Mouse (Mus musculus) urinary bladder, postnatal 10 days (tissue): Measurements from ENCODE around the gene Abi3.

Source experiments
- DNase-seq: peaks from one replicate; pipeline ENCODE4 v3.0.0; 2022; ENCODE audit warnings: low spot score

Gene Abi3

DNA sequence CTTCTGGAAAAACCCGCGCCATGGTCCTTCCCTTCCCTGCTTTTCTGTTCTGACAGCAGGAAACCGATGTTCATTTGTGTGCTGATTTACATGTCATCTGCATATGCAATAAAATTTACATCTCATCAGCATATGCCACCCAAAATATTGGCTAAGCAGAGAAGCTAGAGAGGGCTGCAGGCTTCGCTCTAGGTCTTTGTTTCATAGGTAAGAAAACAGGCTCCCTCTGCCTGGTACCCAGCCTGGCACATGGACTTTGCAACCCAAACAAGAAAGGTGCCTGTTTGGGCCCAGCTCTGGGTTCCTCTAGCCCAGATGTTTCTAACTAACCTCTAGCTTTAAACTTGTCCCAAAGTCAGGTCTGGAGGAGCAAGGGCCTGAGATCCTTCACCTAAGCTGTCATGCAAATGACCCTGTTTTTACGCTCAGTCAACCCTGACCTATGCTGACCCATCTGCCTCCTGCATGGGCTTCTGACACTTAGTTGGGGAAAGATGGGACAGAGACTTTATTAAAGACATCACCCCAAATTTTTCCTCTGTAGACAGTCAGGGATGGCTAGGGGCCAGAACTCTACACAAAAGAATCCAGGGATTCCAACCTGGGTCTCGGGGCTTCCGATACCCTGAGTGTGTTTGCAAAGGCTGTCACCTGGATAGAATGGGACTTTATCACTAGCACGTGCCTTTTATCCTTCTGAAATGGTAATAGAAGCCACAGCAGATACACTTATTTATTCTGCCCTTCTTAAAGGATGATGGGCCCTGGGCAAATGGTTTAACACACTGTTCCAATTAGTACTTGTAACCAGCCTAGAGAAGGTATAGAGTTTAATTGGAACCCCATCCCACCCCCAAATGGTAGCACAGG, 3.0 kb downstream of the Abi3 start:
- DNase-seq = no peak

DNA sequence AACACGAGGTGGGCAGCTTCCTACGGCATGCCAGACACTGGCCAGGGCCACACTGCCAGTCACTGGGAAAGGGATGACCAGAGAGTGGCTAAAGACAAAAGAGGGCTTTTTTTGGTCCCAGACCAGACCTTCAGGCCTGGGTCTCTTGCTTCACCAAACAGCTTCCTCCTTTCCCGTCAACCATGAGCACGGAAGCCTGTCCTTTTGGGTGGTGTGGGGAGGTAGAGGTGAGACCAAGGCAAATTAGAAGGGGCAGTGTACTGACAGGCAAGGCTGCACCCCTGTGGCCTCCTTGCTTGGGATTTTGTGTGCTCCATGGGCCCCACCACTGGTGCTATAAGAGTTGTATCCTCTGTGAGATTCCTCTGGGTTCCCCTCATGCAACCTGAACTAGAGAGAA, 3.7 kb downstream of the Abi3 start:
- no peak for DNase-seq

DNA sequence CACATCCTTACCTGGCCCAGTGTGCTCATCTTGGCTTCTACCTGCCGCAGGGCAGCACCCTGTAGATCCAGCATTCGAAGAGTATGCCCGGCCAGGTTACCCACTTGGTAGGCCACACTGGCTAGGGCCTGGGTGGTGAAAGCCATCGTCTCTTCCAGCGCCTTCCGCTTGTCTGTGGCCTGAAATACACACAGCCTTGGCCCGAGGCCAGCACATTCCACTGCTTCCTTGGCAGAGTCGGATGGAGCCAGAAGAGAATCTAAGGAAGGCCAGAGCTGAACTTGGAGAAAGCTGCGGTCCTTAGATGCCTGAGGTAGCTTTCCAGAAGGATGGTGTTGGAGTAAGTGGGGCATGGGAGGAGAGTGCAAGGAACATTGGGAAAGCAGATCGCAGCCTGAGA, 5.2 kb downstream of the Abi3 start, which contains the start of gene Gngt2:
Gngt2 (plus strand) TSS at position 158 of the 400 bp plus-strand sequence.
- DNase-seq = no peak

DNA sequence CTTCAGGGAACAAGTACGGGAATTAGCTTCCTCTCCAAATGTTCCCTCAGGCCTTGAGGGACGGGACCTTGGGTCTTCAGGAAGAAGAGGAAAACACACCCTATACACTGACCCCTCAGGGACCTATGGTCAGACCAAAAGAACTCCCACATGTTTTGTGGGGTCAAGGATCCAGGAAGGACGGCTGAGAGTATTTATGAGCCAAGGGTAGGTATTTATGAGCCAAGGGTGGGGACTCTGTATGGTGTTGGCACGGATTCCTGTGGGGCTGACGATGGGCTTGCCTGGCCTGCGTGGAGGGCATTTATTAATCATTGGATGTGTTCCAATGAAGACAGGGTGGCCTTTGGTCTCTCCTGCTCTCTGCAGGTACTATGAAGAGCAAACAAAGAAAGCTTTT, 5.8 kb downstream of the Abi3 start:
- DNase-seq = no peak

DNA sequence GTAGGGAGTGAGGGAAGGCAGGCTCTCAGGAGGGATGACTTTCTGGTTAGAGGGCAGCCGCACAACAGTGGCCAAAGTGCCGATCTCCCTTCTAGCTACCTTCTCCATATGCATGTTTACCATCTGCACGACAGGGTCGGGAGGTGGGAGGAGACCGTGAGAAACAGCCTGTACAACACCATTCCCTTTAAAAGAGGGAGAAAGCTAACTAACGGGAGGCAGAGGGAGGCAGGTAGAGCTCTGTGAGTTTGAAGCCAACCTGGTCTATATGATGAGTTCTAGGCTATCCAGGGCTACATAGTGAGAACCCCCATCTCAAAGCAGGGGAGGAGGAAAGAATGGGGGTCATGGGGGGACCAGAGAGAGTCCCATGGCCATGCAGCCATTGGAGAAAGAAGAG, 6.4 kb downstream of the Abi3 start:
- DNase-seq = no peak

DNA sequence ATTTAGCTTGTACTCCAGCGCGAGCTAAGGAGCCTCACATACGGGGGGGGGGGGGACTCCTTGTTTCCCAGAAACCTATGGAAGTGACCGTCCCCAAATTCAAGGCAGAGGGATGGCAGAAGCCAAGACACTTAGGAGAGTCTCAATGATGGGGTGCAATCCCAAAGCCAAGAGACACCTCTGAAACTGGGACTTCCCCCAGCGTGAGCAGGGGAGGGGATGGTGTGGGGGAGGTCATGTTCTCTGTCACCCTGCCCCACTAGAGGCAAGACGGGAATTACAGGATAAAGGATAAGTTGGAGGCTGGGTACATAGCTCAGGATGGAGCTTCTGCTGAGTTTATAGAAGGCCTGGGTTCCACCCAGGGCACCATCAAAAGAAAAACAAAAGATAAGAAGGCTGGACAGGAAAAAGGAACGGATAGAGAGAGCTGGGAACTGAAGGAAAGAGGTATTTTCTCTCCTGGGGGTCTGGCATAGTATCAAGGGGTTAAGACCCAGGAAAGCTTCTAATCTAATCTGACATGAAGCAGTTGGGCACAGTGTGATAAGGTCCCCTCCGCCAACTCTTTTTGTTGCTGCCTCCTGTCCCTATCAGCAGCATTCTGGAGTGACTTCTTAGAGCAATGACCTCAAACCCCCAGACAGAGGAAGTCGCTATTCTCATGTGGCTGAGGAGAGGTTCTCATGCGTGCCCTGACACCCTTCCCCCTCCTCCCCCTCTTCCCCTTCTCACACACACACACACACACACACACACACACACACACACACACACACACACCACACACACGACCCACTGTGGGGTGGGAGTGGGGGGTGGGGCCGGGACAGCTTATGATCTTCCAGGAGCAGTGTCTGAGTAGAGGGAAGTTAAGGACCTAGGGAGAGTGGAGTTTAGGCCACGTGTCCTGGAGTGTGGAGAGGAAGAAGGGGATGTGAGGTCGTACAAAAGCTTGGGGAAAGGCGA, 7.2 kb downstream of the Abi3 start:
- no peak for DNase-seq

DNA sequence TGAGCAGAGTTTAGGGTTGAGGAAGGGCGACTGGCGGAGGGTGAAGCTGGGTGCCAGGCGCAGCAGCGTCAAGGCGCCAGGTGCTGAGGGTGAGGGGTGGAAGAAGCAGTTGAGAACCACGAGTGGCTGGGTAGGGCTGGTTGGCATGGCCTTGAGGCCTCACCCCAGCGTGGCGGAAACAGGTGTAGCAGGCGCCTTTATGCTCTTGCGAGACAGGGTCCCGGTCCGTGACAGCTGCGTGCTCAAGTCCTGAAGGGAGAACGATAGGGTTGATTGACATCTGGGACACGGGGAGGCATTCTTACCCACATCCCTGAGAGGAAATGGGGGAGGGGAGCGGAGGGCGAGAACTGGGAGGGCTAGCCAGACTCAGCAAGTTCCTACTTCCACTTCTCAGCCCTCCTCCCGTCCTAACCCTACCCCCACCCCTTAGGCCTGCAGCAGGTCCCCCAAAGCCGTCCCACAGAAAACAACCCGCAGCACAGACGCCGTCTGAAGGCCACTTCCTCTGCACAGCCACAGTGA, 8.1 kb downstream of the Abi3 start:
- DNase-seq = no peak

DNA sequence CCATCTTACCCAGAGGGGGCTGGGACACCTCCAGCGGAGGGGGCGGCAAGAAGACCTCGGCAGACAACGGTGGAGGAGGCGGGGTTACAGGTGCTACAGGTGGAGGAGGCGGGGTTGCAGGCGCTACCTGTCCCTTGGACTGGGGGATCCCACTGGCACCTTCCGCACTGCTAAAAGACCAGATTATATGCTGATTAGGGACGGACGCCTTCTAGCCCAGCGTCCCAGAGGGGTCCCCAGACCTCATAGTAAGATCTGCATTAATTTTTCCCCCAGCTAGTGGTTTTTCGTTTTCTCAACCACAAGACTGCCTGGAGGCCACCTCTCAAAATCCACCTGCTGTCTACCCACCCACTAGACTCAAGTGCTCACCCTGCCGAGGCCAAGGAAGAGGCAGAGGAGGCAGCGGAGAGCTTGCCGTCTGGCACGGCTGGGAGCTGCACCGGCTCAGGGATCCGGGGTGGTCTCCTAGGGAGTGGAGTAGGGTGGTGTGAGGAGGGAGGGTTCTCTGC, 8.6 kb downstream of the Abi3 start:
- DNase-seq = no peak

DNA sequence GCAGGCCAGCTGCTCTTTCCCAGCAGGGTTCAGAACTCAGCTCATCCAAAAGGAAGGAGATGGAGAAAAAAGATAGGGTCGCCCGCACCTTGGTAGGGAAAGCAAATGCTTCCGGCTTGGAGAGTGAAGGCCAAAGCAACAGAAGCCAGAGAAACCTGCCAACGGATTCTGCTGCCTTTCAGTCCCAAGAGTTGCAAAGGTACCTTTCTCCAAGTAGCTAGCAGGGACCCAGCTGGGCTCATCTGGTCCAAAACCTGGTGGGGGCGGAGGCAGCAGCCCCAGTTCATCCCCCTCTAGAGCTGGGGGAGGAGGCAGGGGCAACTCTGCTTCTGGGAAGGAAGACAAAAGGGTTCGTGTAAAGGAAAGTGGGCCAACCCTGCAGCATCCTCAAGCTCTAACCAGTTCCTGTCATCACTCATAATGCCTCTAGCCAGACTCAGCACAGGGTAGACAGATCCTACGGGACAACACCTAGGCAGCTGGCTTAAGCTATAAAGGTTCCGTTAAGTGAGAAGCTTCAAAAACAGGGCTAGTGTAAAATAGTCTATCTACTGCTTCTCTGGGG, 9.2 kb downstream of the Abi3 start:
- no peak for DNase-seq

DNA sequence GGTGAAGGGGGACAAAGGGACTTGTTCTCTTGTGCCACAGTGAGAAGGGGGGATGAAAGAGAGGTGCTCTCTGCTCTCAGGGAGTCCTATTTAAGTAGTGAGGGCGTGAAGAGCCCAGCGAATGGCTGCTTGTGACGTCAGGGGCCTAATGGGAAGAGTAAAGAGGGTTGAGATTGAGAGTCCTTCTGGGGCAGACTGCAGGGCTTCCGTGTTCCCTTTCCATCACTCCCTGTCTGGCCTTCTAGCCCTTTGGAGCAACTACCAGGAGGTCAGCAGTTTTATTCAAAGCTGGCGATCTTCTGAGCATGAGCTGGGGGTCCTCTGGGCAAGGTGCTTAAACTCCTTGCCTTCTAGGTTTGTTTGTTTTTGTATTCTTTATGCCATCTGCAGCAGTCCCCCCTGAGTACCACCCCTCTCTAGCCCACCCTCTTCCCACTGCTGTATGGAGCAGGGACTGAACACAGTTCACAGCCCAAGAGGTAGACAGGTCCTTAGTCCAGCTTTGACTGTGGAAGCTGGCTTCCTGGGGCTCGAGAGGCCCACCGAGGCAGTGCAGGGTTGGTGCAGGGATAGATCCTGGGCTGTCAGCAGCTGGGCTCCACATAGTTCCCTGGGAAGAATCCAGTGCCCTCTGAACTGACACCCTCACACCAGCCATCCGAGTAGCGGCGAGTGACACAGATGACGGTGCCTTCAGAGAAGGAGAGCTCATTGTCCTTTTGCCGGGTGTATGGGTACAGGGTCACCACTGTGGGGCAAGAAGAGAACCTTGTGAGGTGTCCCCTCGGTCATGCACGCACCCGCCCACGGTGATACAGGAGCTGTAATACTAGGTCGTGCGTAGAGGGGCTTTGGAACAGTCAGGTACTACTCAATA, 9.9 kb downstream of the Abi3 start:
- DNase-seq = no peak

DNA sequence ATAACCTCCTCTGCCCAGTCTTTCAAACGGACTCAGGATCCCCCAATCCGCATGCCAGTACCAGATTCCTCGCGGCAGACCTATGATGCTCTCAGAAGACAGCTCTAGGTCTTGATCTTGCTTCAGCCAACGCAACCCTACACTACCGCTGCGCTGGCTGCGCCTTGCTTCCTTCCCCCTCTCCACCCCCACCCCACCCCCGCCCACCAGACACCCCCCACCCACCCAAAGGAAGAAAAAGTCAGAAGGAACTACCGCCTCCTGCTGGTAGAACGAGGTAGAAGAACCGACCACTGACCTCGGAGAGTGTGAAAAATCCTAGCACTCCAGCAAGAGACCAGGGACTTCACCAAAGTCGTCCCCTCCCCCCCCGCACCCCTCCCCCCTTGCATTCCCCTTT, 10.6 kb downstream of the Abi3 start:
- no peak for DNase-seq

DNA sequence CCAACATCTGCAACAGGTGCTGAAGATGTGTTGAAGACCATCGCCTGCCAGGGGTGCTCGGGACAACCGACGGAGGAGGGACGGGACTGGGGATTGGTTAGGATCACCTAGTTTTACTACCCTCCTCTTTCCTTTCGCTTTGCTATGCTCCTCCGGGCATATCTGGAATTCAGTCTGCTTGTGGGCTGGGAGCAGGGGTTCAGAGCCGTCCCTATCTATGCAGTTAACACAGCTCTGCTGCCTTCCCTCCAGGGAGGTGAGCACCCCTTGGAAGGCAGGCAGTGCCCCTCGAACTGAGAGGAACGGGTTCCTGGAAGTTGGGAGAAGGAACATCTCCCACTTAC, 11.0 kb downstream of the Abi3 start:
- no peak for DNase-seq

DNA sequence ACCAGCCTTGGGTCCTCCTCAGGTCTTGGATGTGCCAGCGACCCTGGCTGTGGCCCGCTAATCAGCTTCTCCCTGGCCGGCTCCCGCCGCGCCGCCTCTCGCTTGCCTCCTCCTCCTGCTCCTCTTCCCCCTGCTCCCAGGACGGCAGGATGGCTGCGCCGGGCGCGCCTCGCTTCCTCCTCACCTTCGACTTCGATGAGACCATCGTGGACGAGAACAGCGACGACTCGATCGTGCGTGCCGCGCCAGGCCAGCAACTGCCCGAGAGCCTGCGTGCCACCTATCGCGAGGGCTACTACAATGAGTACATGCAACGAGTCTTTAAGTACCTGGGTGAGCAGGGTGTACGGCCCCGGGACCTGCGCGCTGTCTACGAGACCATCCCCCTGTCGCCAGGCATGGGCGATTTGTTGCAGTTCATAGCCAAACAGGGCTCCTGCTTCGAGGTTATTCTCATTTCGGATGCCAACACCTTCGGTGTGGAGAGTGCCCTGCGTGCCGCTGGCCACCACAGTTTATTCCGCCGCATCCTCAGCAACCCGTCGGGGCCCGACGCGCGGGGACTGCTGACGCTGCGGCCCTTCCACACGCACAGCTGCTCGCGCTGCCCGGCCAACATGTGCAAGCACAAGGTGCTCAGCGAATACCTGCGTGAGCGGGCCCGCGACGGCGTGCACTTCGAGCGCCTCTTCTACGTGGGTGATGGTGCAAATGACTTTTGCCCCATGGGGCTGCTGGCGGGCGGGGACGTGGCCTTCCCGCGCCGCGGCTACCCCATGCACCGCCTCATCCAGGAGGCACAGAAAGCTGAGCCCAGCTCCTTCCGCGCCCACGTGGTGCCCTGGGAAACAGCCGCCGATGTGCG, 11.6 kb downstream of the Abi3 start:
- no peak for DNase-seq

DNA sequence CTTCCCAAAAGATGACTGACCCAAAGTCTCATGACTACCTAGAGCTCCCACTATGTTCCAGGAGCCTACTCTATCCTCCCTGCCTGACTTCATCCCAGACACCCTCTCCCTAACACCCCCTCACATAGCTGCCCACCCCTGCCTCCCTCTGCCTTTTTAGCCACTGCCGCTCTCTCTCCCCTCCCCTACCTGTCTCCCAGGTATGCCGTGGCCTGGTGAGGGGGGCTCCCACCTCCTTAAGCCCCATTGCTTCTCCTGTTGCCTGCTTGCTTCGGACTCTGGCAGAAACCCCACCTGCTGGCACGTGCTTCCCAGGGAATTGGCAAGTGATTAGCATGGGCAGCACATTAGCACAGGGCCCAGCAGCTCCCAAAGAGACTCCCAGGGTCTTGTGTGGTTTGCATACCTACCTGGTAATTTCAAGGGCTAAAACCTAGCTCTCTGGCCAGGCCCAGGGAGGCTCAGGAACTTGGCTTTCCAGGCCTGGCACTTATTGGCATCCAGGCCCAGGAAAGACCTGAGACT, 12.7 kb downstream of the Abi3 start:
- no peak for DNase-seq

DNA sequence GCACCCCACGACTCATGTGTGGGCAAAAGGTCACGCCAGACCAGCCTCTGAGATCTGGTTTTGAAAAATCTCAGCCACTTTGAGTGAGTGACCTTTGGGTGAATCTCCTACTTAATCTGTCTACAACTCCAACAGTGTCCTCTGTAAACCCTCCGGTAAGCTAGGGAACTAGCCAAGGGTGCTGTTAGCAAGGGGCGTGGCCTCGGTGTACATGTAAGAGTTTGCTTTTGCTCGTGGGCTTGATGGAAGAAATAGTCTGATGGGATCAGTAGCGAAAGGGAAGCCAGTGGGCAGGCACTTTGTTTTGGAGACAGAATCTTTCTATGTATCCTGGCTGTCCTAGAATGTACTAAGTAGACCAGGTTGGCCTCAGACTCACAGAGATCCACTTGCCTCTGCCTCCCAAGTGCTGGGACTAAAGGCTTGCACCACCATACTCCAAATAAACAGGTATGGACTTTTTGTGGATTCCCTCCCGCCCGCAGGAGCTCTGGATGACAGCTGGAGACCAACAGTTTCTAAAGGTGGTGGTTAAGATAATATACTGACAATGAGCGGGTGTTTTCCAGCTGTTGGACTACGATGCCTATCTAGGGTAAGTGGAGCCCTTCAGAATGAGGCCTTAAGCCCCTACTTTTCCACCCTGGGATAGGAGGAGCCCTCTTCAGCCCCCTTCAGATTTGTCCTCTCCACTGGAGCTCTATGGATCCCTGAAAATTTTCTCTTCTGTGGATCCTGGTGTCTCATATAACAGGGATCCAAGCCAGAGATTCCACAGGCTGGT, 13.9 kb downstream of the Abi3 start:
- no peak for DNase-seq

DNA sequence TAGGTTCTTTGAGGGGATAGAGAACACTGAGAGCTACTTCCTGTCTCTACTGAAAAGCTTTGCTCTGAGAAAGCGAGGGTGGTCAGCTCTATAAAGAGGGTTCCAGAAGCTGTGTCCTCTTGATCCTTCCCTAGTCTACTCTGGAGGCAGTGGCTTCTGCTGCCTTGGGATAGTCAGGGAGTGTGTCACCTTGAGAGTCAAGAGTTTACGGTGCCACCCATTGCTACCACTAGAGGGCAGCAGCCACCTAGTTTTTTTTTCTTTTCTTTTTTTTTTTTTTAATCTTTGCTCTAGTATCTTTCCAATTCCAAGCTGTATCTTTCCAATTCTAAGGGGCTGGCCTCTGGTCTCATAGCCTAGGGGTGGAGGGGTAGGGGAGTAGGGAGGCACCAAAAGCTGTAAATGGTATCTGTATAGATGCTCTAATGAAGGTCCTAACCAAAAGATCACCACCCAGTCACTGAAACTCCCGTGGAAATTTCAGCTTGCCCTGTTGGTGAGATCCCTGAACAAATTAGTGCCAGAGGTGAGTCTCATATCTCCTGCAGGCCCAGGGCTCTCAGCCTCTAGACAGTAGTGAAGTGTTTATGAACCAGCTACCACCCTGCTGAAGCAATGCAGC, 14.7 kb downstream of the Abi3 start:
- DNase-seq = no peak

DNA sequence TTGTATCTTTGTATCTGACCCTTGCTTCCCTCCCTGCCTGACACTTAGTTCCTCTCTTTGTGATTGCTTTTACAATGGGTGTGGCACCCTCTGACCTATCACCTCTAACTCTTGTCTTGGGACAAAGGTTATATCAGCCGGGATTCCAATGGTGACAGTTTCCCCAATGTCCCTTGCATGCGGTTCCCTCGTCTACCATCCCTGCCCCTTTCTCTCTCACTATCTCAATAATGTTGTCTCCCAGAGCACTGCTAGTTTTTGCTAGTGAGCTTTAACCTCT, 15.2 kb downstream of the Abi3 start:
- DNase-seq = no peak

DNA sequence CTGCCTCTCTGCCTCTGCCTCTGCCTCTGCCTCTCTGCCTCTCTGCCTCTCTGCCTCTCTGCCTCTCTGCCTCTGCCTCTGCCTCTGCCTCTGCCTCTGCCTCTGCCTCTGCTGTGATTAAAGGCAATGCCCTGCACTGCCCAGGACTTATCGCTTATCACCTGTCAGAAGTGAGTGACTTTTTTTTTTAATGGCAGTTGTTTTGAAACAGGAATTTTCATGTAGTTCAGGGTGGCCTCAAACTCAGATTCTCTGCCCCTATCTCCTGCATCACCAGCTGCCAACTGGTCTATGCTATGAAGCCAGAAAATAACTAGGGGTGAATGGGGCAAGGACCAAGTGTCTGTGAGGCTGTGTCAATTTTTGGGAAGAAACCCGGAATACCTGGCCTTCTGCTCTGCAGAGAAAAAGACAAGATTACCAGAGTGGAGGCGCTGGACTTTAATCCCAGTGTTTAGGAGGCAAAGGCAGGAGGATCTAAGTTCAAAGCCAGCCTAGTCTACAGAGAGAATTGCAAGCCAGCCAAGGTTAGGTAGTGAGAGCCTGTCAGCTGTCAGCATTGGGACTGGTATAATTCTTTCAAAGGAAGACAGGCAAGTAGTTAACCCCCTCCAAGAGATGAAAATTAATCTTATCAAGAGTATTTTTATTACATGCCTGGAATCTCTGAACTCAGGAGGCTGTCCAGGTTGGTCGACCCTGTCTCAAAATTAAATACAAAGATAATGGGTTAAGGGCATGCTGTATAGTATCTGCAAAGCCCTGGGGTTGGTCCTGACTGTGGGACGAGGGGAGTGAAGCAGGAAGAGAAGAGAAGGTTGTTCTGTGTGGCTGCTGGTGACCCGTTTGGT, 15.7 kb downstream of the Abi3 start:
- DNase-seq = no peak
